Mouse (Mus musculus) hindbrain, embryonic 15.5 days (tissue): ENCODE data around the gene Nrxn1. TPM values are rescaled to one million over a fixed set of nuclear protein-coding genes. Genes with fewer than 3 reads are reported as not detected.

Source experiments
- ATAC-seq: fragments of 200-750 bp; cut with Nextera tagmentation; 2 replicates; pipeline ENCODE4 v1.8.0; 2017; ENCODE audit warnings: low read depth, moderate number of reproducible peaks, moderate TSS enrichment; ENCODE audit not compliant: low FRiP score
- H3K27ac ChIP-seq: fragments of 300-500 bp; sonication (generic); replicated peaks from 2 replicates; pipeline ENCODE4 v1.5.1; 2015; ENCODE audit warnings: mild to moderate bottlenecking, inconsistent platforms
- H3K27me3 ChIP-seq: fragments of 300-500 bp; sonication (generic); 2 replicates; pipeline ENCODE4 v1.6.1; 2015; ENCODE audit warnings: control low read depth, inconsistent platforms
- H3K36me3 ChIP-seq: fragments of 300-500 bp; sonication (generic); 2 replicates; pipeline ENCODE4 v1.6.1; 2015; ENCODE audit warnings: control low read depth, inconsistent platforms
- H3K4me1 ChIP-seq: fragments of 300-500 bp; sonication (generic); replicated peaks from 2 replicates; pipeline ENCODE4 v1.6.1; 2015; ENCODE audit warnings: control low read depth, inconsistent platforms
- H3K4me2 ChIP-seq: fragments of 300-500 bp; sonication (generic); 2 replicates; pipeline ENCODE4 v1.6.1; 2015; ENCODE audit warnings: moderate library complexity, mild to moderate bottlenecking, inconsistent platforms
- H3K4me3 ChIP-seq: fragments of 300-500 bp; sonication (generic); 2 replicates; pipeline ENCODE4 v1.5.1; 2015; ENCODE audit warnings: mild to moderate bottlenecking, inconsistent platforms
- H3K9ac ChIP-seq: fragments of 300-500 bp; sonication (generic); 2 replicates; pipeline ENCODE4 v1.6.1; 2015; ENCODE audit warnings: inconsistent platforms
- H3K9me3 ChIP-seq: fragments of 300-500 bp; sonication (generic); 2 replicates; pipeline ENCODE4 v1.6.1; 2016; ENCODE audit warnings: control low read depth, inconsistent platforms
- WGBS: fragments of 180-500 bp; shearing (Covaris S2); methylation state at CpG from one replicate; pipeline ENCODE4 v1.1.7; 2015; 5-methylcytosine and 5-hydroxymethylcytosine counted together
- polyA plus RNA-seq: library from polyadenylated mRNA; unstranded; fragments of >200 nt; fragmentation: Nextera tagmentation; extraction: Ambion mirVana; gene quantifications from 2 replicates; pipeline ENCODE4 v1.2.1, GENCODE M21; 2015

Nrxn1 gene
- polyA plus RNA-seq, 1 experiment from 2014 or later = 241 TPM

- Histone ChIP-seq H3K4me2 (no peak overlapping the region), H3K4me3 (no peak overlapping the region), H3K9ac (no peak overlapping the region), H3K4me1 (no peaks in the 10 kb centered on the region; the same call in 1 of the 2 replicates), H3K36me3 (no peaks in the 10 kb centered on the region), H3K27me3 (no peaks in the 10 kb centered on the region), H3K9me3 (no peaks in the 10 kb centered on the region), H3K27ac (no peak overlapping the region)
- 53% methylated on average over 5 of the region's 5 CpGs for WGBS
- ATAC-seq = no peak
These were observed 18.1 kb downstream of the Nrxn1 start for GRCm38 (mm10) chr17:91074780-91075179.

DNA sequence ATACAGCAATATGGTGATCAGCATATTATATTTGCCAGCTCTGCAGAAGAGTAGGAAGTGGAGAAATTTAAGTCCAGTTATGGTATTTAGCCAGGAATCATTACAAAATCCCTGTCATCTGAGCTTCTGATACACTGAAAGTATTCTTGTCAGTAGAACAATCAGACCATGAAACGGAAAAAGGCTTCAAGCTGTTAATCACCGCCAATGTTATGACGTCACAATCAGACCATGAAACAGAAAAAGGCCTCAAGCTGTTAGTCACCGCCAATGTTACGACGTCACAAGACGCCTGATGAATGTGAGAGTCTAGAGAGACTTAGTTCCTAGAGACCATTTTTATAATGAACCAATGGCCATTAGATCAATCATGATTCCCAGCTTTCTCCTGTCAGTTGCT is 59.4 kb downstream of the Nrxn1 start:
- H3K4me3 ChIP-seq = no peak overlapping the region
- no peak overlapping the region for H3K9ac ChIP-seq
- H3K27me3 ChIP-seq = no peaks in the 10 kb centered on the region
- no peaks in the 10 kb centered on the region; the same call in 1 of the 2 replicates for H3K4me1 ChIP-seq
- H3K9me3 ChIP-seq = no peaks in the 10 kb centered on the region
- H3K4me2 ChIP-seq = no peak overlapping the region
- no peak overlapping the region for H3K27ac ChIP-seq
- no peaks in the 10 kb centered on the region for H3K36me3 ChIP-seq
- WGBS = 44% methylated on average over 7 of the region's 7 CpGs
- no peak for ATAC-seq

GRCm38 (mm10) chr17:91025061-91025623 is 67.7 kb downstream of the Nrxn1 start:
- no peaks in the 10 kb centered on the region for H3K27me3 ChIP-seq
- no peak overlapping the region for H3K9ac ChIP-seq
- no peak for ATAC-seq
- H3K4me2 ChIP-seq = no peak overlapping the region
- no peaks in the 10 kb centered on the region for H3K9me3 ChIP-seq
- H3K36me3 ChIP-seq = no peaks in the 10 kb centered on the region
- no peaks in the 10 kb centered on the region for H3K4me1 ChIP-seq
- H3K27ac ChIP-seq = no peak overlapping the region
- 58% methylated on average over 2 of the region's 2 CpGs for WGBS
- no peak overlapping the region for H3K4me3 ChIP-seq

DNA sequence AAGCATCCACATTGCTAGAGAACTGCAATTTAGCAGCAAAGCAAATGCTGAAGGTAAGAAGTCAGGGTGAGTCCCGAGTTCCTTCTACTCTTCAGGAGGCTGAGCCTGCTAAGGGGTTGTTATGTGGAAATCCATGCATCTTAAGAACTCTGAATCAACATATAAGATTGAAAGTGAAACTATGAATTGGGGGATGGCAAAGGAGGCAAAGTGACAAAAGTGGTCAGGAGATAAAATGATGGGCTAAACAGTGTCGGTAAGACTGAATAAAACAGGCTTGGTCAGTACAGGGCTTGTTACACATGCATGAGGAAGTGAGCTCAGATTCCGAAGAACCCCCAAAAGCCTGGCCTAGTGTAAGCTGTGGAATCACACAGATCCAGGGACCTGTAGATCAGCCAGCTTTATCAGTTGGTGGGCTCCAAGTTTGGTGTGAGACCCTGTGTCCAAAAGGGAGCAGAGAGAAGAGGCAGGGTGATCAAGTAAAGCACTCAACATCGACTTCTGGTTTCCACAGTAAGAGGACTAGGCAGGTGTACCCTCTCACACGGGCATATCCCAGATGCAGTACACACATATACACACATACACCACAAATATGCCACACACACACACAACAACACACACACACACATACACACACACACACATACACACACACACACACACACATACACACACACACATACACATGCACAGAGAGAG is 85.3 kb downstream of the Nrxn1 start:
- H3K27me3 ChIP-seq = no peaks in the 10 kb centered on the region
- no peak for ATAC-seq
- WGBS = 82% methylated on average over 5 of the region's 5 CpGs

GRCm38 (mm10) chr17:91000389-91000788 is 92.5 kb downstream of the Nrxn1 start:
- Histone ChIP-seq H3K4me1 (peaks cover 6% of the 10 kb centered on the region; the same call in 1 of the 2 replicates), H3K4me3 (no peak overlapping the region), H3K9ac (no peak overlapping the region), H3K4me2 (no peak overlapping the region), H3K27me3 (no peaks in the 10 kb centered on the region), H3K27ac (no peak overlapping the region), H3K36me3 (no peaks in the 10 kb centered on the region), H3K9me3 (no peaks in the 10 kb centered on the region)
- no peak for ATAC-seq

More for the DNA sequence above, 85.3 kb downstream of the Nrxn1 start:
- Histone ChIP-seq H3K9ac (no peak overlapping the region), H3K27ac (no peak overlapping the region), H3K4me2 (no peak overlapping the region), H3K36me3 (no peaks in the 10 kb centered on the region), H3K9me3 (no peaks in the 10 kb centered on the region), H3K4me1 (no peaks in the 10 kb centered on the region), H3K4me3 (no peak overlapping the region)

GRCm38 (mm10) chr17:90999667-91000154 is 93.2 kb downstream of the Nrxn1 start:
- peak; percentile 79 for ATAC-seq
- H3K27ac ChIP-seq = peak overlapping the region; percentile 36; the same call in 1 of the 2 replicates

DNA sequence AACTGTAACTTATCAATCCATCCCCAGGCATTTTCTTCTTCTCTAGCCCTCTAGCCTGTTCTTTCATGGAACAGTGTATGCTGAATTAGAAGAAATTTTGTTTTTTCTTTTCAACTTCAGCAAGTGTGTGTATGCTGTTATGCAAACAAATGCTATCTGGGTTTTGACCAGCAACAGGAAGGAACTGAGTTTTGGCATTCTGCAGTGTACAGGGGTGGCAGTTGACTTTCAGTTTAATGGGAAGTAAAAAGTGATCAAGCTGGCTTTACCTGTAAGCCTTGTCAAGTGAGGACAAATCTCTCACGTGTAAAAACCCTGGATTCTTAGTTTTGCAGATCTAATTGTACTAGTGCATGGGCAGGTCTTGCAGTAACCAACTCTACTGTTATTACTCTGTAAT is 95.2 kb downstream of the Nrxn1 start:
- Histone ChIP-seq H3K4me3 (no peak overlapping the region), H3K9ac (no peak overlapping the region), H3K4me1 (peaks cover 8% of the 10 kb centered on the region; the same call in 1 of the 2 replicates), H3K4me2 (no peak overlapping the region), H3K9me3 (no peaks in the 10 kb centered on the region), H3K27ac (no peak overlapping the region), H3K36me3 (no peaks in the 10 kb centered on the region), H3K27me3 (no peaks in the 10 kb centered on the region)
- no peak for ATAC-seq
- 72% methylated on average over 1 of the region's 1 CpGs for WGBS

More at GRCm38 (mm10) chr17:90999667-91000154, 93.2 kb downstream of the Nrxn1 start:
- 49% methylated on average over 4 of the region's 4 CpGs for WGBS
- no peak overlapping the region for H3K9ac ChIP-seq
- no peak overlapping the region for H3K4me2 ChIP-seq
- H3K9me3 ChIP-seq = no peaks in the 10 kb centered on the region
- no peak overlapping the region for H3K4me3 ChIP-seq
- no peaks in the 10 kb centered on the region for H3K36me3 ChIP-seq
- peaks cover 8% of the 10 kb centered on the region; the same call in 1 of the 2 replicates for H3K4me1 ChIP-seq
- H3K27me3 ChIP-seq = no peaks in the 10 kb centered on the region

DNA sequence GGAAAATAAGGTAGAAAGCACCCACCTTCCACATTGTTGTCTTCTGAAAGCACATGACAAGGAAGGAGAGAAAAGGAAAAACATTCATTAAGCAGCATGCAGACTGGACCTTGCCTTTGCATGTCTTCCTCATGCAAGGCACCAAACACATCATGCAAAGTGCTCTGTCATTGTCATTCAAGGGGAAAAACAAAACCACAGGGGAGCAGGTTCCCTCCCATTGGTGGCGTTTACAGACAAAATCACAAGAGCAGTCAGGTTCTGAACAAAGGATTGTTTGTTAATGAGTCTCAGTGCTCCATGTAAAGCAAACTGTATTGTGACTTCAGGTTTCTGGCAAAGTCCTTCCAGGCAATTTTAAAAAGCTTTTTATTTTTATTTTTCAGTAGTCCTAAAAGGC is 97.4 kb downstream of the Nrxn1 start:
- Histone ChIP-seq H3K4me2 (peak overlapping the region; percentile 15; the same call in 1 of the 2 replicates), H3K27ac (peak overlapping the region; percentile 30; the same call in 1 of the 2 replicates), H3K4me3 (no peak overlapping the region), H3K9me3 (no peaks in the 10 kb centered on the region), H3K27me3 (no peaks in the 10 kb centered on the region), H3K36me3 (no peaks in the 10 kb centered on the region), H3K9ac (no peak overlapping the region), H3K4me1 (peaks cover 8% of the 10 kb centered on the region; the same call in 1 of the 2 replicates)
- WGBS = 0% methylated on average over 1 of the region's 1 CpGs
- ATAC-seq = no peak

DNA sequence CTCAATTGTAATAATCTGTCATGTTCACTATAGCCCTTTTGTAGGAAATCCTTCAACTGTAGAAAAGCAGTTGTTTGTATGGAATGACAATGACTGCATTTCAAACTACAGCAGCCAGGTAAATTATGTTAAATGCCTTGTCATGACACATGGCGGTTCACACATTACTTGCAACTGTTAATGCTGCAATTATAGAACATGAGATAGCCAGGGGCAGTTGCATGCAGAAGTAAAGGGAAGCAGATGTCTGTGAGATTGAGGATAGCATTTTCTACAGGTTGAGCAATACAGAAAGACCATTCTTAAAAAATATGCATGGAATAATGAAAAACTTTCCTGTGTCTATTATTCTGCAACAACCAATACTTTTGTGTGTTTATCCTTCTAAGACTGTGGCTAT is 98.6 kb downstream of the Nrxn1 start:
- Histone ChIP-seq H3K36me3 (no peaks in the 10 kb centered on the region), H3K4me2 (no peak overlapping the region), H3K9ac (no peak overlapping the region), H3K4me1 (peaks cover 8% of the 10 kb centered on the region; the same call in 1 of the 2 replicates), H3K9me3 (no peaks in the 10 kb centered on the region), H3K27me3 (no peaks in the 10 kb centered on the region), H3K4me3 (no peak overlapping the region), H3K27ac (no peak overlapping the region)
- WGBS = 41% methylated on average over 1 of the region's 1 CpGs
- no peak for ATAC-seq

DNA sequence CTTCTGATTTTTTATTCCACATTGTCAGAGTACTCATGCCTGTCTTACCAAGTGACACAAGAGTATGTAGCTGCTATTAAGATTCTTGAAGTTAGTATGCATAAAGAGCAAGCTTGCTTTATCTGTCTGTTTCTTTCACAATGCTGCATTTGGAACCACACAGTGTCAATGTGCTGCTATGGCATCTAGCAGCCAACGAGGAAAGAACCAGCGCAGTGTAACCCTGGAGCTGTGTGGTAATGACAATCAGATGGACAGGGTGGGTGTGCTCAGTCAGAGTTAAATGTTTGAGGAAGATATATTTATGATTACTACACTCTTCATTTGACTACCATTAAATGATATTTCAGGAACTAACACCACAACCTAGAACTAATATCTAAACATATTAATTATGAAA is 102.1 kb downstream of the Nrxn1 start:
- Histone ChIP-seq H3K27me3 (no peaks in the 10 kb centered on the region), H3K36me3 (no peaks in the 10 kb centered on the region), H3K9ac (no peak overlapping the region), H3K4me1 (peaks cover 3% of the 10 kb centered on the region; the same call in 1 of the 2 replicates), H3K4me2 (no peak overlapping the region), H3K9me3 (no peaks in the 10 kb centered on the region), H3K27ac (no peak overlapping the region), H3K4me3 (no peak overlapping the region)
- ATAC-seq = no peak
- WGBS = 54% methylated on average over 2 of the region's 2 CpGs

GRCm38 (mm10) chr17:90962904-90963531 is 129.9 kb downstream of the Nrxn1 start:
- Histone ChIP-seq H3K4me2 (no peak overlapping the region), H3K36me3 (no peaks in the 10 kb centered on the region), H3K27me3 (no peaks in the 10 kb centered on the region), H3K27ac (no peak overlapping the region), H3K9ac (no peak overlapping the region), H3K9me3 (no peaks in the 10 kb centered on the region; the same call in 1 of the 2 replicates), H3K4me1 (no peaks in the 10 kb centered on the region), H3K4me3 (no peak overlapping the region)
- ATAC-seq = no peak
- WGBS = 64% methylated on average over 4 of the region's 4 CpGs

DNA sequence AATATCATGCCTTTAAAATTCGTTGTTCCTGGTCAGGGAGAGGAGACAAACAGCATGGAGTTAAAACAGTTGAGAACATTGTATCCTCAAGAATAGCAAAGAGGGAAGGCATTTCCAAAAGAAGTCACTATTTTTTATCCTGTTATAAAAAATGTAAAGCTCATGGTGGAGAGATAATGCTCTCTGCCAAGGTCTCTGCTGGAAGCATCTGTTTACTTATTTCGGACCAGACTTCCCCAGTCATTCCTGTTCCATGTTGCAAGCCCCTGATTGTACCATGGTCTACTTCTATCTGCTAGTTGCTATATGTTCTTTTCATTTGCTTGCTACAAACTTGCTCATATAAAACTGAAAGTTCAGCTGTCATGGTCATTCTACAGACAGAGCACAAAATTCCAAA is 137.7 kb downstream of the Nrxn1 start:
- 77% methylated on average over 2 of the region's 2 CpGs for WGBS
- Histone ChIP-seq H3K4me1 (no peaks in the 10 kb centered on the region), H3K4me3 (no peak overlapping the region), H3K9ac (no peak overlapping the region), H3K27me3 (no peaks in the 10 kb centered on the region), H3K9me3 (no peaks in the 10 kb centered on the region), H3K36me3 (no peaks in the 10 kb centered on the region), H3K27ac (no peak overlapping the region), H3K4me2 (no peak overlapping the region)
- ATAC-seq = no peak
